Mouse (Mus musculus) neural tube, embryonic 12.5 days (tissue): ENCODE data around the gene Tmem100. TPM values are rescaled to one million over a fixed set of nuclear protein-coding genes. Genes with fewer than 3 reads are reported as not detected.

Experiments
- ATAC-seq: fragments of 200-750 bp; cut with Nextera tagmentation; 2 replicates; pipeline ENCODE4 v1.8.0; 2017; ENCODE audit warnings: low read depth, mild to moderate bottlenecking, moderate TSS enrichment, moderate library complexity; ENCODE audit not compliant: low FRiP score
- H3K27ac ChIP-seq: fragments of 300-500 bp; sonication (generic); 2 replicates; pipeline ENCODE4 v1.5.1; 2016
- H3K27me3 ChIP-seq: fragments of 300-500 bp; sonication (generic); replicated peaks from 2 replicates; pipeline ENCODE4 v1.6.1; 2016; ENCODE audit warnings: mild to moderate bottlenecking
- H3K36me3 ChIP-seq: fragments of 300-500 bp; sonication (generic); 2 replicates; pipeline ENCODE4 v1.6.1; 2016; ENCODE audit warnings: mild to moderate bottlenecking
- H3K4me1 ChIP-seq: fragments of 300-500 bp; sonication (generic); 2 replicates; pipeline ENCODE4 v1.6.1; 2016
- H3K4me2 ChIP-seq: fragments of 300-500 bp; sonication (generic); replicated peaks from 2 replicates; pipeline ENCODE4 v1.6.1; 2016; ENCODE audit warnings: mild to moderate bottlenecking
- H3K4me3 ChIP-seq: fragments of 300-500 bp; sonication (generic); 2 replicates; pipeline ENCODE4 v1.5.1; 2016
- H3K9ac ChIP-seq: fragments of 300-500 bp; sonication (generic); 2 replicates; pipeline ENCODE4 v1.6.1; 2016; ENCODE audit warnings: mild to moderate bottlenecking
- H3K9me3 ChIP-seq: fragments of 300-500 bp; sonication (generic); 2 replicates; pipeline ENCODE4 v1.6.1; 2016; ENCODE audit warnings: mild to moderate bottlenecking
- WGBS: fragments of 180-500 bp; shearing (Covaris S2); methylation state at CpG from one replicate; pipeline ENCODE4 v1.1.7; 2016; 5-methylcytosine and 5-hydroxymethylcytosine counted together
- polyA plus RNA-seq: library from polyadenylated mRNA; unstranded; fragments of >200 nt; fragmentation: Nextera tagmentation; extraction: Ambion mirVana; gene quantifications from 2 replicates; pipeline ENCODE4 v1.2.1, GENCODE M21; 2016

Gene Tmem100
- polyA plus RNA-seq, 1 experiment from 2014 or later: 7.1 TPM

- Histone ChIP-seq H3K9me3 (no peaks in the 10 kb centered on the region), H3K27me3 (peaks cover 10% of the 10 kb centered on the region), H3K27ac (no peak overlapping the region), H3K4me1 (peaks cover 12% of the 10 kb centered on the region), H3K36me3 (no peaks in the 10 kb centered on the region), H3K9ac (no peak overlapping the region), H3K4me3 (no peak overlapping the region), H3K4me2 (no peak overlapping the region)
- ATAC-seq: no peak
- 68% methylated on average over 5 of the region's 5 CpGs for WGBS
Observed at GRCm38 (mm10) chr11:90026802-90027174, 3.4 kb upstream of the Tmem100 start.

- no peak overlapping the region for H3K4me2 ChIP-seq
- WGBS: 58% methylated on average over 7 of the region's 7 CpGs
- no peak for ATAC-seq
Observed at GRCm38 (mm10) chr11:90027216-90027615, 2.9 kb upstream of the Tmem100 start.

GRCm38 (mm10) chr11:90028746-90029145 lies 1.4 kb upstream of the Tmem100 start:
- Histone ChIP-seq H3K27me3 (peaks cover 16% of the 10 kb centered on the region), H3K4me2 (no peak overlapping the region), H3K9me3 (no peaks in the 10 kb centered on the region), H3K36me3 (no peaks in the 10 kb centered on the region), H3K4me3 (no peak overlapping the region), H3K9ac (no peak overlapping the region), H3K27ac (no peak overlapping the region), H3K4me1 (peaks cover 12% of the 10 kb centered on the region)
- no peak for ATAC-seq
- 94% methylated on average over 8 of the region's 8 CpGs for WGBS

More at GRCm38 (mm10) chr11:90027216-90027615, 2.9 kb upstream of the Tmem100 start:
- H3K9ac ChIP-seq: no peak overlapping the region
- peaks cover 14% of the 10 kb centered on the region for H3K27me3 ChIP-seq
- no peak overlapping the region for H3K4me3 ChIP-seq
- H3K9me3 ChIP-seq: no peaks in the 10 kb centered on the region
- no peak overlapping the region for H3K27ac ChIP-seq
- no peaks in the 10 kb centered on the region for H3K36me3 ChIP-seq
- H3K4me1 ChIP-seq: peaks cover 12% of the 10 kb centered on the region

GRCm38 (mm10) chr11:90029354-90029753 lies 794 bp upstream of the Tmem100 start:
- no peak for ATAC-seq
- Histone ChIP-seq H3K4me2 (peak overlapping the region; percentile 49), H3K27ac (no peak overlapping the region), H3K4me1 (peaks cover 12% of the 10 kb centered on the region), H3K27me3 (peaks cover 16% of the 10 kb centered on the region), H3K9ac (no peak overlapping the region), H3K4me3 (no peak overlapping the region), H3K9me3 (no peaks in the 10 kb centered on the region), H3K36me3 (no peaks in the 10 kb centered on the region)
- 47% methylated on average over 10 of the region's 10 CpGs for WGBS

- Histone ChIP-seq H3K27ac (no peak overlapping the region), H3K4me1 (peaks cover 12% of the 10 kb centered on the region), H3K36me3 (no peaks in the 10 kb centered on the region), H3K9me3 (no peaks in the 10 kb centered on the region), H3K4me2 (peak overlapping the region; percentile 49), H3K9ac (no peak overlapping the region), H3K4me3 (peak overlapping the region; percentile 15), H3K27me3 (peaks cover 16% of the 10 kb centered on the region)
- 1% methylated on average over 15 of the region's 15 CpGs for WGBS
- no peak for ATAC-seq
Observed at GRCm38 (mm10) chr11:90030557-90030956, 409 bp downstream of the Tmem100 start.

- H3K4me1 ChIP-seq: peaks cover 8% of the 10 kb centered on the region
- H3K36me3 ChIP-seq: no peaks in the 10 kb centered on the region
- H3K27me3 ChIP-seq: peaks cover 16% of the 10 kb centered on the region
- ATAC-seq: no peak
- no peaks in the 10 kb centered on the region for H3K9me3 ChIP-seq
- H3K27ac ChIP-seq: no peak overlapping the region
- H3K4me2 ChIP-seq: peak overlapping the region; percentile 49
- 35% methylated on average over 7 of the region's 7 CpGs for WGBS
- peak overlapping the region; percentile 15 for H3K4me3 ChIP-seq
- no peak overlapping the region for H3K9ac ChIP-seq
Observed at GRCm38 (mm10) chr11:90031076-90031475, 928 bp downstream of the Tmem100 start.

GRCm38 (mm10) chr11:90032807-90033206 lies 2.7 kb downstream of the Tmem100 start:
- Histone ChIP-seq H3K4me1 (peaks cover 6% of the 10 kb centered on the region; the same call in 1 of the 2 replicates), H3K9me3 (0 out of 2 replicates have a peak, but pooled peaks cover 3% of the 10 kb centered on the region), H3K4me2 (peak overlapping the region; percentile 38), H3K27ac (no peak overlapping the region), H3K27me3 (peaks cover 16% of the 10 kb centered on the region), H3K4me3 (no peak overlapping the region), H3K9ac (no peak overlapping the region), H3K36me3 (no peaks in the 10 kb centered on the region)
- ATAC-seq: no peak
- WGBS: 19% methylated on average over 8 of the region's 8 CpGs

GRCm38 (mm10) chr11:90033442-90033841 lies 3.3 kb downstream of the Tmem100 start:
- H3K36me3 ChIP-seq: no peaks in the 10 kb centered on the region
- H3K4me1 ChIP-seq: peaks cover 6% of the 10 kb centered on the region; the same call in 1 of the 2 replicates
- H3K4me3 ChIP-seq: no peak overlapping the region
- 0 out of 2 replicates have a peak, but pooled peaks cover 3% of the 10 kb centered on the region for H3K9me3 ChIP-seq
- no peak for ATAC-seq
- no peak overlapping the region for H3K27ac ChIP-seq
- H3K27me3 ChIP-seq: peaks cover 16% of the 10 kb centered on the region
- H3K4me2 ChIP-seq: peak overlapping the region; percentile 38
- H3K9ac ChIP-seq: no peak overlapping the region
- WGBS: 46% methylated on average over 5 of the region's 5 CpGs

GRCm38 (mm10) chr11:90034646-90035045 lies 4.5 kb downstream of the Tmem100 start:
- Histone ChIP-seq H3K27me3 (peaks cover 16% of the 10 kb centered on the region), H3K4me1 (peaks cover 6% of the 10 kb centered on the region; the same call in 1 of the 2 replicates), H3K9me3 (0 out of 2 replicates have a peak, but pooled peaks cover 3% of the 10 kb centered on the region), H3K9ac (no peak overlapping the region), H3K4me2 (no peak overlapping the region), H3K27ac (no peak overlapping the region), H3K36me3 (no peaks in the 10 kb centered on the region), H3K4me3 (no peak overlapping the region)
- WGBS: 89% methylated on average over 12 of the region's 12 CpGs
- no peak for ATAC-seq

- Histone ChIP-seq H3K4me3 (no peak overlapping the region), H3K4me1 (peaks cover 6% of the 10 kb centered on the region; the same call in 1 of the 2 replicates), H3K9me3 (0 out of 2 replicates have a peak, but pooled peaks cover 3% of the 10 kb centered on the region), H3K4me2 (no peak overlapping the region), H3K9ac (no peak overlapping the region), H3K27ac (no peak overlapping the region), H3K36me3 (no peaks in the 10 kb centered on the region), H3K27me3 (peaks cover 16% of the 10 kb centered on the region)
- no peak for ATAC-seq
- WGBS: 88% methylated on average over 14 of the region's 14 CpGs
Observed at GRCm38 (mm10) chr11:90035532-90035931, 5.4 kb downstream of the Tmem100 start.

GRCm38 (mm10) chr11:90036416-90036815 lies 6.3 kb downstream of the Tmem100 start:
- Histone ChIP-seq H3K4me2 (no peak overlapping the region), H3K27ac (no peak overlapping the region), H3K4me3 (no peak overlapping the region), H3K4me1 (no peaks in the 10 kb centered on the region), H3K9me3 (0 out of 2 replicates have a peak, but pooled peaks cover 3% of the 10 kb centered on the region), H3K9ac (no peak overlapping the region), H3K27me3 (peaks cover 10% of the 10 kb centered on the region), H3K36me3 (no peaks in the 10 kb centered on the region)
- WGBS: 85% methylated on average over 4 of the region's 4 CpGs
- no peak for ATAC-seq

- Histone ChIP-seq H3K27me3 (no peaks in the 10 kb centered on the region), H3K27ac (no peak overlapping the region), H3K4me3 (no peak overlapping the region), H3K4me2 (no peak overlapping the region), H3K36me3 (no peaks in the 10 kb centered on the region), H3K4me1 (no peaks in the 10 kb centered on the region), H3K9me3 (0 out of 2 replicates have a peak, but pooled peaks cover 3% of the 10 kb centered on the region), H3K9ac (no peak overlapping the region)
- 22% methylated on average over 5 of the region's 5 CpGs for WGBS
- no peak for ATAC-seq
Observed at GRCm38 (mm10) chr11:90038022-90038421, 7.9 kb downstream of the Tmem100 start.

GRCm38 (mm10) chr11:90044459-90044858 lies 14.3 kb downstream of the Tmem100 start:
- H3K4me1 ChIP-seq: no peaks in the 10 kb centered on the region

More at GRCm38 (mm10) chr11:90044459-90044858, 14.3 kb downstream of the Tmem100 start:
- 87% methylated on average over 4 of the region's 4 CpGs for whole genome bisulfite sequencing
- Histone ChIP-seq H3K4me2 (no peak overlapping the region), H3K36me3 (no peaks in the 10 kb centered on the region), H3K9ac (no peak overlapping the region), H3K4me3 (no peak overlapping the region), H3K27ac (no peak overlapping the region), H3K27me3 (no peaks in the 10 kb centered on the region), H3K9me3 (no peaks in the 10 kb centered on the region)
- no peak for ATAC-seq
